Mouse (Mus musculus) inflammation-experienced regulatory T-cells, adult 16 weeks (primary cell): ENCODE results near the gene Rassf4. TPM values are rescaled to one million over a fixed set of nuclear protein-coding genes. Genes with fewer than 3 reads are reported as not detected.

ENCODE experiments used
- polyA plus RNA-seq: library from polyadenylated mRNA; unstranded; fragments of 100-300 nt; shearing (Covaris generic); gene quantifications from one replicate; pipeline ENCODE4 v1.2.1, GENCODE M21; 2017

Rassf4 gene
- polyA plus RNA-seq: 2.8 TPM

DNA sequence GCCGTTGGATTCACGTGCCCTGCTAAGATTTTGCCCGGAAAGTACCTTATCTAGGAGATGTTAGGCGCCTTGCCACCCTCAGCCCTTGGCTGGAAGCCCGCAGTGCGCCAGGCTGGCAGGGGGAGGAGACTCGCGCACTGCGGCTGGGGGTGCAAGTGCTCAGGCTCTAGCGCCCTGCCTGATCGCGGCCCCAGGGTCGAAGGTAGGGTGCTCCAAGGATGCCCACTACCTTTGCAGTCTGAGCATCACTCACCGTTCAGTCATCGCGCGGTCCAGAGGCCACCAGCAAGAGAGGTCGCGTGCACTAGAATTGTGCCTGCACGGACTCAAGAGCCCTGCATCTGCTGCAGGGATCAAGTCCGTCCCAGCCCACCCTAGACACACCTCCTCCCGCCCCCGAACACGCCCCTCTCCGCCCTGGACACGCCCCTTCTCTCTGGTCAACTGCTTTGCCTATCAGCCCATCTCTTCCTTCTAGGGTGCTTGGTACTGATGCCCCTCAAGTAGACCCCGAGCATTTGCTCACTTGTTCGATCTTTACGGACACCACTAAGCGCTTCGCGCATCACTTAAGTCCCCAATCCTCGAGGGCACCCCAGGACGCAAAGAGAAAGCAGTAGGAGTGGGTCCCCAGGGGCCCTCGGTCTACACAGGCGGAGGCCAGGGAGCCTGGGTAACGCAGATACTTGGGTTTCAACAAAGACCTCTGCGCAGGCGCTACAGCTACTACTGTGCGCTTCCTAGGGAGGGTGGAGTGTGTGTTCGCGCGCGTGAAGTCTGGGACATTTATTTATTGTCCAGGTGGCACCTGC, at the start of gene Rassf4:
Gene Rassf4 (minus strand): TSS at position 482 of the 812 bp plus-strand sequence.

GRCm38 (mm10) chr6:116716666-116717065, 42.9 kb upstream of the Rassf4 start, which contains the start of gene Tmem72:
TSS of gene Tmem72 (minus strand) at chr6:116716913.

GRCm38 (mm10) chr6:116650406-116650805, 23.3 kb downstream of the Rassf4 start, which contains the start of gene Depp1:
TSS of gene Depp1 (plus strand) at chr6:116650609.

DNA sequence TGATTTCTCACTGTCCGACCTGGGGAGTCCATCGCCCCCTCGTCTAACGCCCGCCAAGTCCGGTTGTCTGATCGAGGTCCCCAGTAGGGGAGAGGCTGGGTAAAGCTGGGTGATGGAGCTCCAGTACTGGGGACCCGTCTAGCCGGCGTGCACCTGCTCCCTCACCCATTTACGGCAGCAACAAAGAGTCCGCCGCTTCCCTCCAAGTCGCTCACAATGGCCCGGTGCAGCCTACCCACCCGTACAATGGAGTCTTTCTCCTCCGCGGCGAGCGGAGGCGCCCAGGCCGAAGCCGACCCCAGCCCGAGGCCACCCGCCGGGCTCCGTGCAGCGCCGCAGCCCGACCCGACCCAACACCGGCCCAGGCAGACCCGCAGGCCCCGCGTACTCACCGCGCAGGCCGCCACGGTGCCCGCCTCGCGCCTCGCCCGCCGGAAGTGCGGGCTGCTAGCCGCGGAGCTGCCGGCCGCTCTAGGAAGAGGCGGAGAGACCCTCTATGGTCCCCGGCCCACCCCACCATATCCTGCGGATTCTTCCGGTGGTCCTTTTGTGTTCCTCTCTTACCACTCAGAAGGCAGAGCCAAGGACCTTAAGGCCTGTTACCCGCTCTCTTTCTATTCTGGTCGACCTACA, 45.1 kb downstream of the Rassf4 start, which contains the start of gene Zfp422:
Gene Zfp422 (minus strand): TSS at position 461 of the 633 bp plus-strand sequence.

GRCm38 (mm10) chr6:116584095-116584494, 89.7 kb downstream of the Rassf4 start, which contains the start of gene Olfr215:
TSS of gene Olfr215 (minus strand) at chr6:116584195.

Other genes with a start within 250 kb of the Rassf4 start
- not detected for gene Alox5, start 212.8 kb downstream of the Rassf4 start, polyA plus RNA-seq
- gene Olfr211, start 184.9 kb downstream of the Rassf4 start, polyA plus RNA-seq: not detected
- gene Olfr212, start 167.4 kb downstream of the Rassf4 start, polyA plus RNA-seq: 0.11 TPM
- gene Olfr213, start 135.5 kb downstream of the Rassf4 start, polyA plus RNA-seq: not detected
- not detected for gene Gm5580, start 122.8 kb downstream of the Rassf4 start, polyA plus RNA-seq
- not detected for gene Olfr214, start 119.7 kb downstream of the Rassf4 start, polyA plus RNA-seq
- not detected for gene Olfr215, start 89.8 kb downstream of the Rassf4 start, polyA plus RNA-seq
- 33.8 TPM for gene Zfp422, start 45.0 kb downstream of the Rassf4 start, polyA plus RNA-seq
- gene Depp1, start 23.3 kb downstream of the Rassf4 start, polyA plus RNA-seq: not detected
- gene Tmem72, start 43.0 kb upstream of the Rassf4 start, polyA plus RNA-seq: 0.05 TPM